Mouse (Mus musculus) embryonic fibroblast, embryonic 13.5 days (primary cell): ENCODE data around the gene Prdm16.

Experiments used
- CTCF ChIP-seq: IDR thresholded peaks from 2 replicates; pipeline ENCODE4 v1.5.1; 2011; ENCODE audit warnings: mild to moderate bottlenecking, control low read depth, low read length, moderate library complexity, borderline replicate concordance; ENCODE audit not compliant: insufficient read depth
- POLR2A ChIP-seq: IDR thresholded peaks from 2 replicates; pipeline ENCODE4 v1.6.1; 2011; ENCODE audit warnings: low read depth, mild to moderate bottlenecking, control low read depth, low read length, moderate library complexity

GRCm38 (mm10) chr4:154442645-154443304 lies 193.9 kb downstream of the Prdm16 start:
- no peak for TF ChIP-seq POLR2A
- no peak for TF ChIP-seq CTCF
